Mouse (Mus musculus) CH12.LX (cell line): Measurements from ENCODE around the gene 2210016L21Rik. TPM values are rescaled to one million over a fixed set of nuclear protein-coding genes. Genes with fewer than 3 reads are reported as not detected.

Experiments used
- DNase-seq: peaks from one replicate; pipeline ENCODE4 v3.0.0-alpha.2; 2013; ENCODE audit errors: extremely low read depth
- H3K27ac ChIP-seq: 2 replicates; pipeline ENCODE4 v1.5.1; 2012; ENCODE audit warnings: low read depth, mild to moderate bottlenecking, control low read depth, moderate library complexity; ENCODE audit not compliant: insufficient read depth
- H3K27me3 ChIP-seq: replicated peaks from 2 replicates; pipeline ENCODE3; 2012; ENCODE audit warnings: inconsistent platforms
- H3K36me3 ChIP-seq, 2 experiments: replicated peaks in 1 of 2; 2 replicates each; pipeline versions ENCODE3 to v1.6.1; 2012; ENCODE audit warnings: inconsistent platforms in 1 of 2, low read length in 1 of 2, mild to moderate bottlenecking in 1 of 2, mixed read lengths in 1 of 2, moderate library complexity in 1 of 2; ENCODE audit not compliant: control insufficient read depth in 1 of 2, insufficient read depth in 1 of 2
- H3K4me1 ChIP-seq, 2 experiments: 2 replicates each; pipeline ENCODE4 v1.6.1; 2012; ENCODE audit warnings: inconsistent platforms in 1 of 2, moderate library complexity in 1 of 2; ENCODE audit not compliant: insufficient read depth in 2 of 2, control insufficient read depth in 1 of 2
- H3K4me2 ChIP-seq: 2 replicates; pipeline ENCODE4 v1.6.1; 2012; ENCODE audit warnings: low read depth, mild to moderate bottlenecking, control low read depth; ENCODE audit not compliant: poor library complexity, insufficient read depth, severe bottlenecking
- H3K4me3 ChIP-seq, 3 experiments: fragments of 150-350 bp in 1 of 3; sonication (generic) in 1 of 3; replicated peaks in 1 of 3; 2 replicates each; pipeline versions ENCODE3 to v1.5.1; 2011 to 2012; ENCODE audit warnings: low read depth in 2 of 3, low read length in 2 of 3, mild to moderate bottlenecking in 2 of 3, moderate library complexity in 2 of 3, control low read depth in 1 of 3, improper control_type of control experiment in 1 of 3, inconsistent platforms in 1 of 3, mixed read lengths in 1 of 3; ENCODE audit not compliant: poor library complexity in 1 of 3
- H3K79me2 ChIP-seq: replicated peaks from 2 replicates; pipeline ENCODE4 v1.6.1; 2012; ENCODE audit warnings: mild to moderate bottlenecking, moderate library complexity; ENCODE audit not compliant: control insufficient read depth, poor library complexity, insufficient read depth, severe bottlenecking; ENCODE audit errors: extremely low read depth
- H3K9ac ChIP-seq: 2 replicates; pipeline ENCODE4 v1.6.1; 2012; ENCODE audit warnings: low read depth, mild to moderate bottlenecking, control low read depth, moderate library complexity; ENCODE audit not compliant: insufficient read depth
- H3K9me3 ChIP-seq: replicated peaks from 2 replicates; pipeline ENCODE3; 2012; ENCODE audit warnings: low read length, inconsistent platforms, mixed read lengths
- EP300 ChIP-seq: IDR thresholded peaks from 2 replicates; pipeline ENCODE4 v1.6.1; 2011; ENCODE audit warnings: low read length, improper control_type of control experiment
- HCFC1 ChIP-seq: IDR thresholded peaks from 2 replicates; pipeline ENCODE4 v1.6.1; 2012; ENCODE audit warnings: low read depth, mild to moderate bottlenecking, inconsistent platforms, low read length, improper control_type of control experiment
- JUN ChIP-seq: IDR thresholded peaks from 2 replicates; pipeline ENCODE4 v1.6.1; 2011; ENCODE audit warnings: low read depth, mild to moderate bottlenecking, low read length, improper control_type of control experiment, moderate library complexity; ENCODE audit not compliant: insufficient read depth
- MAFK ChIP-seq: IDR thresholded peaks from 2 replicates; pipeline ENCODE4 v1.6.1; 2011; ENCODE audit warnings: low read length, improper control_type of control experiment; ENCODE audit not compliant: insufficient replicate concordance
- MEF2A ChIP-seq: IDR thresholded peaks from 2 replicates; pipeline ENCODE4 v1.6.1; 2014; ENCODE audit warnings: low read depth, mild to moderate bottlenecking, inconsistent platforms, low read length, improper control_type of control experiment, borderline replicate concordance
- MXI1 ChIP-seq: IDR thresholded peaks from 2 replicates; pipeline ENCODE4 v1.6.1; 2011; ENCODE audit warnings: mild to moderate bottlenecking, low read depth, low read length, improper control_type of control experiment
- MYC ChIP-seq: IDR thresholded peaks from 2 replicates; pipeline ENCODE4 v1.6.1; 2011; ENCODE audit warnings: low read depth, mild to moderate bottlenecking, improper control_type of control experiment, low read length
- NRF1 ChIP-seq: IDR thresholded peaks from 2 replicates; pipeline ENCODE4 v1.6.1; 2014; ENCODE audit warnings: low read depth, mild to moderate bottlenecking, inconsistent platforms, low read length, improper control_type of control experiment, moderate library complexity
- UBTF ChIP-seq: IDR thresholded peaks from 2 replicates; pipeline ENCODE4 v1.6.1; 2012; ENCODE audit warnings: low read depth, mild to moderate bottlenecking, inconsistent platforms, low read length, improper control_type of control experiment, moderate library complexity
- USF1 ChIP-seq: IDR thresholded peaks from 2 replicates; pipeline ENCODE4 v1.6.1; 2014; ENCODE audit warnings: low read depth, mild to moderate bottlenecking, inconsistent platforms, low read length, improper control_type of control experiment
- USF2 ChIP-seq: conservative IDR thresholded peaks from 2 replicates; pipeline ENCODE4 v1.6.1; 2011; ENCODE audit warnings: low read depth, low read length, improper control_type of control experiment
- ZMIZ1 ChIP-seq: IDR thresholded peaks from 2 replicates; pipeline ENCODE4 v1.6.1; 2012; ENCODE audit warnings: low read depth, mild to moderate bottlenecking, inconsistent platforms, low read length, improper control_type of control experiment
- ZNF384 ChIP-seq: IDR thresholded peaks from 2 replicates; pipeline ENCODE4 v1.6.1; 2012; ENCODE audit warnings: low read depth, low read length, improper control_type of control experiment, inconsistent platforms
- dilution Hi-C: fragments of 300-500 bp; cut with MboI; formaldehyde crosslinking; loops from 2 replicates; pipeline ENCODE4 v1.14.3; 2020; ENCODE audit warnings: low sequenced_read_pairs; ENCODE audit not compliant: extremely low pct_unique_long_range_greater_than_20kb, extremely low pct_ligation_motif_present
- in situ Hi-C: fragments of 300-500 bp; cut with MboI; formaldehyde crosslinking; loops from 3 replicates; pipeline ENCODE4 v1.14.3; 2019; ENCODE audit warnings: low sequenced_read_pairs, low pct_ligation_motif_present, low pct_unique_long_range_greater_than_20kb, mixed read lengths
- polyA plus RNA-seq: library from polyadenylated mRNA; unstranded; fragments of >175 nt; gene quantifications from 2 replicates; pipeline ENCODE4 v1.2.1, GENCODE M21; 2012; ENCODE audit warnings: low read depth; ENCODE audit not compliant: insufficient read length
- total RNA-seq, 2 experiments: library from RNA; depleted of rRNA; stranded (reverse); fragments of 300-350 nt in 1 of 2; fragments of >200 nt in 1 of 2; gene quantifications; 2 replicates each; pipeline ENCODE4 v1.2.3; 2012 to 2014

The 2210016L21Rik gene
- total and polyA plus RNA-seq, 3 experiments: 11.5 to 32.5 (median 21.6) TPM

- Histone ChIP-seq H3K4me1 (peaks cover 0 to 28% of the 10 kb centered on the region in 2 experiments; a peak in 2 of 4 replicates), H3K79me2 (no peaks in the 10 kb centered on the region), H3K9ac (no peak overlapping the region), H3K4me3 (no peak overlapping the region), H3K4me2 (no peak overlapping the region), H3K9me3 (peaks cover 4% of the 10 kb centered on the region), H3K27ac (no peak overlapping the region), H3K27me3 (no peaks in the 10 kb centered on the region)
- dilution Hi-C loops: no loop called here
- in situ Hi-C loops: no loop called here
- TF ChIP-seq UBTF (no peak), EP300 (no peak)
- TF ChIP-seq, all 38 proteins: peak for 0
- H3K36me3 ChIP-seq: no peaks in the 10 kb centered on the region
- no peak for DNase-seq
Measured at GRCm38 (mm10) chr5:114980122-114980748, 38.3 kb downstream of the 2210016L21Rik start.

GRCm38 (mm10) chr5:114982001-114982400 lies 40.0 kb downstream of the 2210016L21Rik start:
- Histone ChIP-seq H3K4me2 (no peak overlapping the region), H3K4me3 (no peak overlapping the region), H3K9ac (no peak overlapping the region), H3K79me2 (no peaks in the 10 kb centered on the region), H3K4me1 (peaks cover 0 to 16% of the 10 kb centered on the region in 2 experiments; a peak in 2 of 4 replicates), H3K27ac (no peak overlapping the region), H3K27me3 (no peaks in the 10 kb centered on the region), H3K9me3 (peaks cover 4% of the 10 kb centered on the region), H3K36me3 (no peaks in the 10 kb centered on the region)
- DNase-seq: no peak
- in situ Hi-C loops (no loop called here), dilution Hi-C loops (no loop called here)
- no peak for TF ChIP-seq HCFC1

GRCm38 (mm10) chr5:114985074-114985473 lies 43.1 kb downstream of the 2210016L21Rik start:
- in situ Hi-C loops: no loop called here
- TF ChIP-seq NRF1: no peak
- no peak for TF ChIP-seq ZNF384
- no peak for TF ChIP-seq EP300
- TF ChIP-seq MAFK: no peak
- TF ChIP-seq USF2: no peak
- TF ChIP-seq ZMIZ1: no peak
- TF ChIP-seq UBTF: no peak
- no peak for TF ChIP-seq MXI1
- no peak for TF ChIP-seq USF1
- no peak for TF ChIP-seq MEF2A
- TF ChIP-seq MYC: no peak
- no peak for TF ChIP-seq HCFC1
- TF ChIP-seq JUN: no peak
- TF ChIP-seq, all 38 proteins: peak for 0

More at GRCm38 (mm10) chr5:114985074-114985473, 43.1 kb downstream of the 2210016L21Rik start:
- Histone ChIP-seq H3K4me1 (peaks cover 0 to 6% of the 10 kb centered on the region in 2 experiments; a peak in 2 of 4 replicates), H3K4me3 (no peak overlapping the region), H3K79me2 (no peaks in the 10 kb centered on the region), H3K36me3 (no peaks in the 10 kb centered on the region), H3K27me3 (no peaks in the 10 kb centered on the region), H3K4me2 (no peak overlapping the region), H3K9me3 (peaks cover 4% of the 10 kb centered on the region), H3K9ac (no peak overlapping the region), H3K27ac (no peak overlapping the region)
- dilution Hi-C loops: no loop called here
- no peak for DNase-seq
